Mouse (Mus musculus): ENCODE data around the gene Atp2a3. TPM values are rescaled to one million over a fixed set of nuclear protein-coding genes. Genes with fewer than 3 reads are reported as not detected.

Gene Atp2a3
- polyA plus RNA-seq (2014; fragmentation: Nextera tagmentation; extraction: Ambion mirVana), result 0.68 and 1.4 TPM in 2 replicates

DNA sequence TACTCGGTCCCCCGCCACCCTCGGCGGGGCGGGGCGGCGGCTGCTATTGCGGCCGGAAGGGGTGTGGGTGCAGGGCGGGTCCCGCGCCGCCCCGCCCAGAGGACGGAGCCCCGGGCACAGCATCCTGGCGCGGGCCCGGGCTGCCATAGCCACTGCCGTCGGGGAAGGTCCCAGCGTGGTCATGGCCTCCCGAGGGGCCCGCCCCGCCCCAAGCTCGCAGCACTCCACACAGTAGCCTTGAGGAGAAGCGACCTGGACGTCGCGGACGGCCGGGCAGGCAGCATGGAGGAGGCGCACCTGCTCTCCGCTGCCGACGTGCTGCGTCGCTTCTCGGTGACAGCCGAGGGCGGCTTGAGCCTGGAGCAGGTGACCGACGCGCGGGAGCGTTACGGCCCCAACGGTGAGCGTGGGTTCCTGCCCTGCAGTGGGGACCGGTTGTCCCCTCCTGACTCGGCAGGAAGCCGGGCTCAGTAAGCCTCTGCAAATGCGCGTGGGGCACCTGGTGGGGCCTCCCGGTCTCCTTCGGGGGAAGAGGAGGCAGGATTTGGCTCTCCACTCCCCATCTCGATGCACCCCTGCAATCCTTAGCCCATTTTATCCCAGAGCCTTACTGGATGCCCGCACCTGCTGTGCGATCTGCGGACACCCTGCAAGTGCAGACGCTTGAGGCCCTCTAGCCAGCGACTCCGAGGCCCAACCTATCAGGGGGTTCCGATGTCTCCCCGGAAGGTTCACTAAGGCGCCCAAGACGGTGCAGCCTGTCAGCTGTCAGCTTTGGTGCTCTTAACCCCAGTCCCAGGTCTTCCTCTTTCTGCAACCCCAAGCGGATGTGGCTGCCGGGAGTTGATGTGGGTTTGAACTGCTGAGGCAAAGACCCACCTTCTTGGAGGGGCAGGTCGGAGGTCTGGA is at the start of gene Atp2a3:
Gene Atp2a3 (plus strand): TSS at position 98 of the 909 bp plus-strand sequence.
- Histone ChIP-seq H3K27ac (ENCODE audit: low read depth, low read length) (no peak within 1 kb of the TSS), H3K9ac (ENCODE audit: low read depth, low read length) (no peak within 1 kb of the TSS), H3K4me2 (replicated peaks; ENCODE audit: low read depth, low read length) (peak within 1 kb of the TSS; percentile 36), H3K36me3 (ENCODE audit: control insufficient read depth, insufficient read depth, low read length) (no peaks in the 10 kb centered on the region), H3K9me3 (ENCODE audit: control insufficient read depth, low read length) (no peaks in the 10 kb centered on the region), H3K4me1 (replicated peaks; ENCODE audit: control insufficient read depth, insufficient read depth, low read length) (0 out of 2 replicates have a peak, but pooled peaks cover 3% of the 10 kb centered on the region), H3K27me3 (ENCODE audit: control insufficient read depth, insufficient read depth, low read length) (peaks cover 37% of the 10 kb centered on the region), H3K4me3 (ENCODE audit: low read depth, low read length) (peak within 1 kb of the TSS; percentile 27)
- ATAC-seq (ENCODE audit: low FRiP score) (no peak), DNase-seq (ENCODE audit: low spot score) (peak; percentile 33)
- WGBS, result 4% methylated on average over 70 of the region's 70 CpGs

DNA sequence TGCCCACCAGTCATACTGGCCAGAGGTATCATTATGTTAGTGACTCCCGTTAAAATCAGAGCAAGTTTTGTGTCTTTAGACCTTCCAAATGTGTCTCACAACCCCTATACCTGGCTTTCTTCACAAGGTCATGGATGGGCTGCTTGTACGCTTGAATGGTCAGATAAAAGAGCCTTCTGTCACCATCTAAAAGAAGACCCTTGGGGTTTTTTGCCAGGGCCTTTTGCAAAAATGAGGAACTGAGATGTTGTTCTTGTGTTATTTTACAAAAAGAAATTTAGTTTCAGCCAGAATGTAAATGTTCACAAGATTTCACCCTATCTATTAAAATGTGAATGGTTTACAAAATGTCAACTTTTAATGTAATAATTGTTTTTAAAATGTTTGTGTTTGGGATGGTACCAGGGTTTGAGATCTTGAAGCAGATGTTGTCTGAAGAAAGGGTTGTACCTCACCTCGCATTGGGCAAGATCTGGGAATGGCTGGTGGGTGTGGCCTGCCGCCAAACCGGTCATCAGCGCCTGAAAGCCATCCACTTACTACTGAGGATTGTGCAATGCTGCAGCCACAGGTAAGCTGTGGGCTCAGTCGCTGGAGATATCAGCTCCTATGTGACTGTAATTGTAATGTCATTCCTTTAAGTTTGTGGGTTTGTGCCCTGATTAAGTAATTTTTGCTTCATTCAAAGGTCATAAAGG is 43.5 kb upstream of the Atp2a3 start:
- ATAC-seq (ENCODE audit: low FRiP score) (no peak), DNase-seq (ENCODE audit: low spot score) (no peak)
- no peak overlapping the region for H3K4me3 ChIP-seq (ENCODE audit: low read depth, low read length)
- H3K4me1 ChIP-seq (replicated peaks; ENCODE audit: control insufficient read depth, insufficient read depth, low read length), result no peaks in the 10 kb centered on the region
- H3K9me3 ChIP-seq (ENCODE audit: control insufficient read depth, low read length), result no peaks in the 10 kb centered on the region
- 79% methylated on average over 7 of the region's 7 CpGs for WGBS
- no peaks in the 10 kb centered on the region for H3K27me3 ChIP-seq (ENCODE audit: control insufficient read depth, insufficient read depth, low read length)
- no peak overlapping the region for H3K4me2 ChIP-seq (replicated peaks; ENCODE audit: low read depth, low read length)
- H3K27ac ChIP-seq (ENCODE audit: low read depth, low read length), result no peak overlapping the region
- no peak overlapping the region for H3K9ac ChIP-seq (ENCODE audit: low read depth, low read length)
- peaks cover 6% of the 10 kb centered on the region; the same call in 1 of the 2 replicates for H3K36me3 ChIP-seq (ENCODE audit: control insufficient read depth, insufficient read depth, low read length)

DNA sequence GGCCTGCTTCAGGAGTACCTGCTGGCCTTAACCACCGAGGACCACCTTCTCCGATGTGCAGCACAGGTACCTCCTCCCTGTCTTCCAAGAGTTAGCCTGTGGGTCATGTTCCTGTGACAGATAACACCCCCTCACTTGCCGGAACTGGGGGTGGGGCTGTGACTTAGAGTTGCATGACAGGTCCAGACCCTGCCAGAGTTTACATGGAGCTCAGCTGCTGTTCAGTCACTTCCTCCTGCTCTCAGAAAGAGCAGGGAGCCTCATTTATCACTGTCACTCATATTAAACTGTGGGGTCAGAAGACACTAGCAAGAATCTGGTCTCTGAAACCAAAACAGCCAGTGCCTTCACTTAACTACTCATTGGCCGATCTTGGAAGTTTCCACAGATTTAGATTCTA is 37.9 kb upstream of the Atp2a3 start:
- H3K9ac ChIP-seq (ENCODE audit: low read depth, low read length), result no peak overlapping the region
- peaks cover 2% of the 10 kb centered on the region; the same call in 1 of the 2 replicates for H3K36me3 ChIP-seq (ENCODE audit: control insufficient read depth, insufficient read depth, low read length)
- WGBS, result 70% methylated on average over 4 of the region's 4 CpGs
- no peak overlapping the region for H3K27ac ChIP-seq (ENCODE audit: low read depth, low read length)
- H3K4me2 ChIP-seq (replicated peaks; ENCODE audit: low read depth, low read length), result no peak overlapping the region
- H3K27me3 ChIP-seq (ENCODE audit: control insufficient read depth, insufficient read depth, low read length), result no peaks in the 10 kb centered on the region
- DNase-seq (ENCODE audit: low spot score), result no peak
- H3K4me1 ChIP-seq (replicated peaks; ENCODE audit: control insufficient read depth, insufficient read depth, low read length), result no peaks in the 10 kb centered on the region
- ATAC-seq (ENCODE audit: low FRiP score), result no peak
- no peaks in the 10 kb centered on the region for H3K9me3 ChIP-seq (ENCODE audit: control insufficient read depth, low read length)
- no peak overlapping the region for H3K4me3 ChIP-seq (ENCODE audit: low read depth, low read length)

DNA sequence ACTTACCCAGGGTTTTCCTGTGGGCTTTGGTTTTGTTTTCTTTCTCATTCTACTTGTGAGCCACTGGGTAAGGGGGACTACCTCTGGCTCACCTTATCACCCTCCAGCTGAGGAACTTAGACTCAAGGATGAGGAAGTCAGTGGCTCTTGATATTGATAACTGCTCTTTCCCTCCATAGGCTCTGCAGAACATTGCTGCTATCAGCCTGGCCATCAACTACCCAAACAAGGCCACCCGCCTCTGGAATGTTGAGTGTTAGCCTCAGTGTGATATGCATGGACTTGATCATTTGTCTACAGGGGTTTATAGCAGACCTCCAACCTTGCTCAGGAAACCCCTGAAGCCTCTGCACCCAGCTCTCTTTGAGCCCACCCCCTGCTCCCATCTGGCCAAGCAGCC is 36.5 kb upstream of the Atp2a3 start:
- no peaks in the 10 kb centered on the region for H3K4me1 ChIP-seq (replicated peaks; ENCODE audit: control insufficient read depth, insufficient read depth, low read length)
- H3K9ac ChIP-seq (ENCODE audit: low read depth, low read length), result no peak overlapping the region
- H3K4me3 ChIP-seq (ENCODE audit: low read depth, low read length), result no peak overlapping the region
- WGBS, result 89% methylated on average over 1 of the region's 1 CpGs
- H3K9me3 ChIP-seq (ENCODE audit: control insufficient read depth, low read length), result no peaks in the 10 kb centered on the region
- H3K4me2 ChIP-seq (replicated peaks; ENCODE audit: low read depth, low read length), result no peak overlapping the region
- H3K27me3 ChIP-seq (ENCODE audit: control insufficient read depth, insufficient read depth, low read length), result no peaks in the 10 kb centered on the region
- ATAC-seq (ENCODE audit: low FRiP score) (no peak), DNase-seq (ENCODE audit: low spot score) (no peak)
- no peak overlapping the region for H3K27ac ChIP-seq (ENCODE audit: low read depth, low read length)
- peaks cover 2% of the 10 kb centered on the region; the same call in 1 of the 2 replicates for H3K36me3 ChIP-seq (ENCODE audit: control insufficient read depth, insufficient read depth, low read length)

DNA sequence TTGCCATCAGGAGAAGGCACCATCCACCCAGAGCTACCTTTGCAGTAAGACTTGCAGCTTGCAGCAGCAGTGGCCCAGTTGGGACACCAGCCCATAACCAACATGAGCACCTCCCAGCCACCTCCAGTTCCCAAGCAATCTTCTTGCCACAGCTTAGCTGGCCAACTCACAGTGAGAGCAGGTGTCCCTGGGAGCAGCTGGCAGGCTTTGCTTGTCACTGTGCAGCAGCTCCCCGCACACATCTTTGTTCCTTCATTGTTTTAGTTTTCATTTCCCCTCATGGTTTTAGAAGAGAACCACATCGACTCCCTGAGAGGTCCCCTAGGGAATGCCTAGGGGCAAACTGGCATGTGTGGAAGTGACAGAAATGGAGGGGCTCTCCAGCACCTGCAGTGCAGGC is 35.9 kb upstream of the Atp2a3 start:
- WGBS, result 72% methylated on average over 2 of the region's 2 CpGs
- ATAC-seq (ENCODE audit: low FRiP score) (no peak), DNase-seq (ENCODE audit: low spot score) (no peak)
- no peaks in the 10 kb centered on the region for H3K27me3 ChIP-seq (ENCODE audit: control insufficient read depth, insufficient read depth, low read length)
- no peaks in the 10 kb centered on the region for H3K9me3 ChIP-seq (ENCODE audit: control insufficient read depth, low read length)
- H3K36me3 ChIP-seq (ENCODE audit: control insufficient read depth, insufficient read depth, low read length), result peaks cover 2% of the 10 kb centered on the region; the same call in 1 of the 2 replicates
- H3K9ac ChIP-seq (ENCODE audit: low read depth, low read length), result no peak overlapping the region
- H3K4me1 ChIP-seq (replicated peaks; ENCODE audit: control insufficient read depth, insufficient read depth, low read length), result no peaks in the 10 kb centered on the region
- no peak overlapping the region for H3K4me2 ChIP-seq (replicated peaks; ENCODE audit: low read depth, low read length)
- no peak overlapping the region for H3K27ac ChIP-seq (ENCODE audit: low read depth, low read length)
- H3K4me3 ChIP-seq (ENCODE audit: low read depth, low read length), result no peak overlapping the region

DNA sequence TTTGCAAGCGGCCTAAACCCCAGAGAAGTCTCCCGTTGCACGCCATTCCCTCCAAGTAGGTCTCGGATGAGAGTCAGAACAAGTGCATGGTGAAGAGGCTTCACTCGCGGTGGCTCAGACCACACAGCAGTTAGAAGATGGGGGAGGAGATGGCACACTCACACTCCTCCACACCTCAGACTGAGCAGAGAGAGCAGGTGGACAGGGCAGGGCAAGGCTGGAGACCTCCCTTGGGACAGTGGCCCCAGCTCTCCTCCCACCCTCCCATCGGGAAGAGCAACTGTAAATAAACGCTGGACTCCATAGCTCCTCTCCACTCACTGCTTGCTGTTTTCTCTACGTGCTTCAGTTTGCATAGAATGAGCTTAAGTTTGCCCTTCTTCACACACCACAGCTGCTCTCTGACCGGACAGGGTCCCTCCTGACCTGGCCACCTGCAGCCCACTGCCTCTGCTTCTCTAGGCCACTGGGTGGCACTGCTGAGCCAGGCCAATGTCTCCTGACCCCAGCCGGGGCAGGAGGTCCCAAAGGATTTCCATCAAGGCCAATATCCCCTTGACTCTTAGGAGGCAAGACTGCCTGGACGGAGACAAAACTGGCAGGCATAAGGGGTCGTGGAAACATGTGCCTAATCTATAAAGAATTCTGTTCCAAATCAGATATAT is 34.6 kb upstream of the Atp2a3 start:
- H3K4me3 ChIP-seq (ENCODE audit: low read depth, low read length), result no peak overlapping the region
- DNase-seq (ENCODE audit: low spot score), result peak; percentile 82
- no peaks in the 10 kb centered on the region for H3K4me1 ChIP-seq (replicated peaks; ENCODE audit: control insufficient read depth, insufficient read depth, low read length)
- peak; percentile 53; the same call in 1 of the 2 replicates for ATAC-seq (ENCODE audit: low FRiP score)
- WGBS, result 56% methylated on average over 13 of the region's 13 CpGs
- no peak overlapping the region for H3K9ac ChIP-seq (ENCODE audit: low read depth, low read length)
- H3K27me3 ChIP-seq (ENCODE audit: control insufficient read depth, insufficient read depth, low read length), result no peaks in the 10 kb centered on the region
- H3K9me3 ChIP-seq (ENCODE audit: control insufficient read depth, low read length), result no peaks in the 10 kb centered on the region
- no peak overlapping the region for H3K27ac ChIP-seq (ENCODE audit: low read depth, low read length)
- H3K36me3 ChIP-seq (ENCODE audit: control insufficient read depth, insufficient read depth, low read length), result peaks cover 2% of the 10 kb centered on the region; the same call in 1 of the 2 replicates
- no peak overlapping the region for H3K4me2 ChIP-seq (replicated peaks; ENCODE audit: low read depth, low read length)

DNA sequence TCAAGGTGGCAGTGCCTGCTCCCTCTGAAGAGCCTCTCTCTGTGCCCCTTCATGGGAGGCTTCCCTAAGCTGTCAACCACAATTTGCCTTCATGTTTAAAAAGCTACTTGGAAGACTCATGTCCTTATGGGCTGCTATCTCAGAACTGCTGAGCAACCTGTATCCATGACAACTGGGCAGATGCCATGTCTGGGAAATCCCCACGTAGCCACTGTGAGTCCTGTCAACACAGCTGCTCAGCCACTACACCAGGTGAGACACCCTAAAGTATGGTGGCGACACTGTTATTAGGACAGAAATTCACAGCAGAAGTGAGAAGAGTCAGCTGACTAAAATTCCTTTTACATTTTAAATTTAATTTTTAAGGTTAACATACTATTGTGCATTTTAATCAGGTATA is 32.5 kb upstream of the Atp2a3 start:
- ATAC-seq (ENCODE audit: low FRiP score) (no peak), DNase-seq (ENCODE audit: low spot score) (no peak)
- H3K36me3 ChIP-seq (ENCODE audit: control insufficient read depth, insufficient read depth, low read length), result peaks cover 2% of the 10 kb centered on the region; the same call in 1 of the 2 replicates
- no peak overlapping the region for H3K4me3 ChIP-seq (ENCODE audit: low read depth, low read length)
- 70% methylated on average over 2 of the region's 2 CpGs for WGBS
- H3K27ac ChIP-seq (ENCODE audit: low read depth, low read length), result no peak overlapping the region
- H3K9ac ChIP-seq (ENCODE audit: low read depth, low read length), result no peak overlapping the region
- no peaks in the 10 kb centered on the region for H3K4me1 ChIP-seq (replicated peaks; ENCODE audit: control insufficient read depth, insufficient read depth, low read length)
- no peaks in the 10 kb centered on the region for H3K27me3 ChIP-seq (ENCODE audit: control insufficient read depth, insufficient read depth, low read length)
- no peaks in the 10 kb centered on the region for H3K9me3 ChIP-seq (ENCODE audit: control insufficient read depth, low read length)
- H3K4me2 ChIP-seq (replicated peaks; ENCODE audit: low read depth, low read length), result no peak overlapping the region

Measured in hindbrain, embryonic 11.5 days (tissue).